Mouse (Mus musculus): Measurements from ENCODE around the gene 6030452D12Rik. TPM values are rescaled to one million over a fixed set of nuclear protein-coding genes. Genes with fewer than 3 reads are reported as not detected.

Gene 6030452D12Rik
- polyA plus RNA-seq (2015; fragmentation: Nextera tagmentation; extraction: Ambion mirVana), result not detected in 2 replicates

DNA sequence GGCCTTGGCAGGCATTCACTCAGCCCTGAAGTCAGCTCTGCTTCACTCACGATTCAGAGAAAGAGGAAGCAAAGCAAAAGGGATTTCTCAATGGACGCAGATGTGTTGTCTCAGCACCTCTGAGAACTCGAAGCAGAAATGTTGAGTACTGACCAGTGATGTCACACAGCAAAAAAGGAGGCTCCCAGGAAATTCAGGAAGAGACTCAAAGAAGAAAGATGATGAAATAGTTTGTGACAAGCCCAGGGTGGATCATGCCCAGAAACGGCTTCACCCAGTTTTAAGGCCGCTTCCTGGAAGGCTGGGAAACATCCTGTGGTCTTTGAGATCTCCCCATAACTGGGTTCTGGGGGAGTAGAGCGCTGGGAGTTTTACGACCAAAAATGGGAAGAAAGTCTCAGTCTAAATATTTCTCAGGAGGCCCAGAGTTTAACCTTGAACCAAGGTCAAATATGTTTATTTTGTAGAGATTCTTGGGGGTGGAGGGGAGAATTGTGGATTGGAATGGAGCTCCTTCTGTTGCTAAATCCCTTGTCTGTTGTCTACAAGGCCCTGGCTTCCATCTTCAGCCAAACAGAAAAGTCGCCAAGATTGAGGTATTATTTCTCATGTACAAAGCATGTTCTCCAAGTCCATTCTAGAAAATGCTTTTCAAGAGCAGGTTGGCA, at the start of gene 6030452D12Rik:
Gene 6030452D12Rik, plus strand, starts transcription at position 505 of the 668 bp plus-strand sequence.
- no peak within 1 kb of the TSS for H3K9ac ChIP-seq
- peaks cover 18% of the 10 kb centered on the region for H3K4me1 ChIP-seq
- H3K36me3 ChIP-seq, result no peaks in the 10 kb centered on the region
- WGBS, result 31% methylated on average over 8 of the region's 8 CpGs
- peak within 1 kb of the TSS; percentile 72 for H3K27ac ChIP-seq
- no peaks in the 10 kb centered on the region for H3K27me3 ChIP-seq (replicated peaks)
- no peak within 1 kb of the TSS for H3K4me3 ChIP-seq (replicated peaks)
- ATAC-seq (ENCODE audit: insufficient read depth, low FRiP score, low read depth), result peak; percentile 31; the same call in 1 of the 2 replicates
- no peak within 1 kb of the TSS for H3K4me2 ChIP-seq
- no peaks in the 10 kb centered on the region for H3K9me3 ChIP-seq

DNA sequence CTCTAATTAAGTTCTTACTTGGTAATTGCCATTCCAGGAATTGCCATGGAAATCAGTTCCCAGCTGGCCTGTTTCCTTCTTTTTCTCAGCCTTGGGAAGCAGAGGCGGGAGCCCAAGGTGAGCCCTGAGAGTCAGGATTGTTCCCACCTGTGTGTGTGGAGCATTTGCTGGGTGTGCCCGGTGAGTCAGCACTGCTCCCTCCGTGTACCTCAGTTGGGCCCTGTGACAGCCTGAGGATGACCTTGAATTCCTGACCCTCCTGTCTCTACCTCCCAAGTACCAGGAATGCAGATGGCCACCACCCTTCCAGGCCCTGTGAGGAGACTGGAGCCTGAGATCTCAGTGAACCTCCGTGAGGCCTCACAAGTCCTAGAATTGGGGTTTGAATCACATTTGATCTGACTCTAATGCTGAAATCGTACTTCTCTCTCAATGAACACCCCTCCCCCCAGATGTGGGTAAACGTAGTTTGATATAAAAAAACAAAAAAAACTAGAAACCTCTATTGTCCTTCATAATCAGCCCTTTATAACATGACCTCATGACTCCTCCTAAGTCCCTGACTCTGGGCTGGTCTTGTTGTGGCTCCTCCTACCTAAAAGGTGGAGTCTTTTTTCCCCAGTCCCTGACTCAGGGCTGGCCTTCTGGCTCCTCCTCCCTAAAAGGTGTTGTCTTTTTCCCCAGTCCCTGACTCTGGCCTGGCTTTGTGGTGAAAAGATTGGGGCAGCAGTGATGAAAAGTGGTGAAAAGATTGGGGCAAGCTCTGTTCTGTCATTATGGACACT, 48.8 kb upstream of the 6030452D12Rik start:
- no peak overlapping the region for H3K9ac ChIP-seq
- no peak overlapping the region for H3K27ac ChIP-seq
- no peaks in the 10 kb centered on the region for H3K4me1 ChIP-seq
- H3K36me3 ChIP-seq, result no peaks in the 10 kb centered on the region
- 69% methylated on average over 6 of the region's 6 CpGs for WGBS
- no peaks in the 10 kb centered on the region for H3K27me3 ChIP-seq (replicated peaks)
- no peaks in the 10 kb centered on the region for H3K9me3 ChIP-seq
- no peak overlapping the region for H3K4me2 ChIP-seq
- H3K4me3 ChIP-seq (replicated peaks), result no peak overlapping the region
- peak; percentile 68; the same call in 1 of the 2 replicates for ATAC-seq (ENCODE audit: insufficient read depth, low FRiP score, low read depth)

DNA sequence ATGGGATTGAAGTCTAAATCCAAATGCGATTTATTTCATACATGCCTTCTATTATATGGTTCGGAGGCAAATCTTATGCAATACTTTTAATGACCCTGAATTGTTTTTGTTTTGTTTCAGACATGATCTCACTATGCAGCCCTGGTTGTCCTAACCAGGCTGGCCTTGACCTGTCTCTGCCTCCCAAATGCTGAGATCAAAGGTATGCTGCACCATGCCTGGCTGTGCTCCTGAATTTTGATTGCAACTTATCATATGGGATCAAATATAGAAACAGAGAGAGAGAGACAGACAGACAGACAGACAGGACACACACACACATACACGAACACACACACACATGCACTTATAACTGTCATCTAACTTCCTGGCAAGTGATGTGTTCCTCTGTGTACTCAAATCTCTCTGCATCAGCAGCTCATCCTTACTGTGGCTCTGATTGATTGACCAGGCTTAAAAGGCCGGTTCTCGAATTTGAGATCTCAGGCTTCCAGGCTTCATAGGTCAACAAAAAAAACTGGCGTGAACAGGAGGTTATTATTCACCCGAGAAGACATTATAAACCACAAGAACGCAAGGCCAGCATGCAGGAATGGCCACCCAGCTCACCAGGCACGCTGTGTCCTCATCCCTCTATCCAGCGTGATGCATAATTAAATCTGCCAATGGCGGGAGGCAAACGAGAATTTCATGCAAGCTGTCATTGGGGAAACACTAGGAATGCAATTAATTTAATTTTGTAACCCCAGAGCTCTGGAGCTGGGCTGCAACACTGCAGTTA, 47.4 kb upstream of the 6030452D12Rik start:
- Histone ChIP-seq H3K27ac (no peak overlapping the region), H3K4me3 (replicated peaks) (no peak overlapping the region), H3K4me1 (no peaks in the 10 kb centered on the region), H3K36me3 (no peaks in the 10 kb centered on the region), H3K4me2 (no peak overlapping the region), H3K9ac (no peak overlapping the region), H3K27me3 (replicated peaks) (no peaks in the 10 kb centered on the region), H3K9me3 (no peaks in the 10 kb centered on the region)
- ATAC-seq (ENCODE audit: insufficient read depth, low FRiP score, low read depth), result no peak
- WGBS, result 45% methylated on average over 12 of the region's 12 CpGs

DNA sequence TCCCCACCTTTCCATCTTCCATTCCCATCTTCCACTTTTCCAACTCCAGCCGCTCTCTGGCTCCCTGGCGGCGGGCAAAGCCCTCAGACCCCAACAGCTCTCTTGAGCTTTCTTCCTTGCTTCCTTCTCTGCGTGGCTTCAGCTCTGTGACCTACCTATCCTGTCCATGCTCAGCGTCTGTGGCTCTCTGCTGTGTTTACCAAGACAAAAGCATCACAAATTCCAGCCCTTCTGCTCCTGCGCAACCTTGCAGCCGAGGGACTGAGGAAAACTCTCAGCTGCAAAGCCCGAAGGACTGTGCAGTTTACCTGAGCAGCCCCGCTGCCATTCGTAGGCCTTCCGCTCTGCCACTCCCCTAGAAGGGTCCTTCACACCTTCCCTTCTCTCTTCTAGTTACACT, 46.3 kb upstream of the 6030452D12Rik start:
- H3K4me3 ChIP-seq (replicated peaks), result no peak overlapping the region
- H3K9me3 ChIP-seq, result no peaks in the 10 kb centered on the region
- no peaks in the 10 kb centered on the region for H3K4me1 ChIP-seq
- WGBS, result 65% methylated on average over 11 of the region's 11 CpGs
- H3K4me2 ChIP-seq, result no peak overlapping the region
- no peak for ATAC-seq (ENCODE audit: insufficient read depth, low FRiP score, low read depth)
- H3K27ac ChIP-seq, result no peak overlapping the region
- no peaks in the 10 kb centered on the region for H3K27me3 ChIP-seq (replicated peaks)
- no peak overlapping the region for H3K9ac ChIP-seq
- H3K36me3 ChIP-seq, result no peaks in the 10 kb centered on the region

DNA sequence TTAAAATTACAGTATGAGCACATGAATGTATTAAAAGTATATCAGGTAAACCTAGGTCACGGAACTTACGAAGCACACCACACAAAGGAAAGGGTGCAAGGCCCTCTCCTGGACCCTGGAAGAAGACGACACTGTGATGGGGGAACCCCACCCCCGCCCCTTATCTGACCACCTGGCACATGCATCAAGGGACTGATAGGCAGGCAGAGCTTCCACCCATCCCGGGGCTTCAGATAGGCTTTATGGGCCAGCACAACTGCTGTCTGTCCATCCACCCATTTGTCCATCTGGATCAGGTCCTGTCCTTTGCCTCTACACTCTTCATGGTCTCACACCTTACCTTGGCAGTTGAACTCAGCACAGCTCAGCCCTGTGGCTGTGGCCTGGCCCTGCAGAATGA, 38.2 kb upstream of the 6030452D12Rik start:
- no peak for ATAC-seq (ENCODE audit: insufficient read depth, low FRiP score, low read depth)
- H3K9ac ChIP-seq, result no peak overlapping the region
- H3K27ac ChIP-seq, result no peak overlapping the region
- no peak overlapping the region for H3K4me2 ChIP-seq
- 66% methylated on average over 5 of the region's 5 CpGs for WGBS
- H3K9me3 ChIP-seq, result no peaks in the 10 kb centered on the region
- H3K27me3 ChIP-seq (replicated peaks), result no peaks in the 10 kb centered on the region
- no peaks in the 10 kb centered on the region for H3K4me1 ChIP-seq
- H3K36me3 ChIP-seq, result no peaks in the 10 kb centered on the region
- no peak overlapping the region for H3K4me3 ChIP-seq (replicated peaks)

DNA sequence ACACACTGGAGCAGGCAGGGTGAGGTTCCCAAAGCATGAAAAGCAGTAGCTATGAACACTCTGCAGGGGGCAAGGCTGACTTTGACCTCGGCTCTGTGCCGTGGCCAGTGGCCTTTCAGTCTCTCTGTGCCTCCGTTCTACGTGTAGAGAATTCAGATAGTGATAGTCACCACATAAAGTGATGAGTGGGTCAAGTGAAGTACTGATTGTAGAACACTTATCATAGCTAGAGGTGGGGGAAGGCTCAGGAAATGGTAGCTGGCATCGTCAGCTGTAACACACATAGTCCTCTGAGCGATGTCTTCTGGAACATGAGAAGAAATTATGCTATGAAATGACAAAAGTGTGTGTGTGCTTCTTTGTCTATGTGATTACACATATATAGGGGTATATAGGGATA, 36.5 kb upstream of the 6030452D12Rik start:
- H3K4me1 ChIP-seq, result no peaks in the 10 kb centered on the region
- no peak overlapping the region for H3K4me3 ChIP-seq (replicated peaks)
- no peaks in the 10 kb centered on the region for H3K9me3 ChIP-seq
- no peaks in the 10 kb centered on the region for H3K27me3 ChIP-seq (replicated peaks)
- WGBS, result 86% methylated on average over 6 of the region's 6 CpGs
- no peak overlapping the region for H3K4me2 ChIP-seq
- ATAC-seq (ENCODE audit: insufficient read depth, low FRiP score, low read depth), result no peak
- no peak overlapping the region for H3K27ac ChIP-seq
- no peaks in the 10 kb centered on the region for H3K36me3 ChIP-seq
- no peak overlapping the region for H3K9ac ChIP-seq

DNA sequence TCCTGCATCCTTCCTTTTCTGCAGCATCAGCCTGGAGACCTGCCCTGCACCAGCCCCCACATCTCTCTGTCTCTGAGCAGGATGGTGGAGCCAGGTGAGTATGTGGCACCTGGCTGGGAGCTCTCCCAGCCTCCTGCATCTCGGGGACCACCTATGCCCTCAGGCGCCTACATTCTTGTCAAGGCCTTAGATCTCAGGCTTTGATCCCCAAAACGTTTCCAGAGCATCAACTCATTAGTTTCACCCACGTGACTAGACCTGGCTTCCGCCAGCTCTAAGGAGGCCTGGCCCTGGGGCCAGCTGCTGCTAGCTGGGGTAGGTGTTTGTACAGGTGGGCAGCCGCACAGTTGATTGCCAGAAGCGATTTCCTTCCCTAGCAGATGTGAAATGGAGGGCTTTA, 30.8 kb upstream of the 6030452D12Rik start:
- Histone ChIP-seq H3K27me3 (replicated peaks) (no peaks in the 10 kb centered on the region), H3K27ac (no peak overlapping the region), H3K9ac (no peak overlapping the region), H3K4me1 (no peaks in the 10 kb centered on the region), H3K9me3 (no peaks in the 10 kb centered on the region), H3K4me3 (replicated peaks) (no peak overlapping the region), H3K36me3 (no peaks in the 10 kb centered on the region), H3K4me2 (no peak overlapping the region)
- 40% methylated on average over 7 of the region's 7 CpGs for WGBS
- no peak; the same call in 1 of the 2 replicates for ATAC-seq (ENCODE audit: insufficient read depth, low FRiP score, low read depth)

DNA sequence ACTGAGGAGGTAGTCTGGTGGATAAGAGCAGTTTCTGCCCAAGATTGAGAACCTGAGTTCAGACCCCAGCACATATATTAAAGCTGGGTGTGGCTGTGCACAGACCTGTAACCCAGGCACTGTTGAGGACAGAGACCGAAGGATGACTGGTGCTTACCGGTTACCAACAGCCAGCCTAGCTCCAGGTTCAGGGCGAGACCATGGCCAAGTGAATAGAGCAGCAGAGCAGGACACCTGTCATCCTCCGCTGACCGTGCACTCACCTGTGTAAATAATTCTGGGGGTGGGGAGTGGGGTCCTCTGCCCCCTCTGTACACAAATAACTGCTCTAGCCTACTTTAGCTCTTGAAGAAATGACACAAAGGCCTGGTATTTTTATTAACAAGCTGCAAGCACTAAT, 26.3 kb upstream of the 6030452D12Rik start:
- no peak overlapping the region for H3K9ac ChIP-seq
- H3K36me3 ChIP-seq, result no peaks in the 10 kb centered on the region
- no peak overlapping the region for H3K27ac ChIP-seq
- H3K27me3 ChIP-seq (replicated peaks), result no peaks in the 10 kb centered on the region
- ATAC-seq (ENCODE audit: insufficient read depth, low FRiP score, low read depth), result no peak
- 74% methylated on average over 5 of the region's 5 CpGs for WGBS
- no peaks in the 10 kb centered on the region for H3K4me1 ChIP-seq
- no peaks in the 10 kb centered on the region for H3K9me3 ChIP-seq
- no peak overlapping the region for H3K4me3 ChIP-seq (replicated peaks)
- no peak overlapping the region for H3K4me2 ChIP-seq

DNA sequence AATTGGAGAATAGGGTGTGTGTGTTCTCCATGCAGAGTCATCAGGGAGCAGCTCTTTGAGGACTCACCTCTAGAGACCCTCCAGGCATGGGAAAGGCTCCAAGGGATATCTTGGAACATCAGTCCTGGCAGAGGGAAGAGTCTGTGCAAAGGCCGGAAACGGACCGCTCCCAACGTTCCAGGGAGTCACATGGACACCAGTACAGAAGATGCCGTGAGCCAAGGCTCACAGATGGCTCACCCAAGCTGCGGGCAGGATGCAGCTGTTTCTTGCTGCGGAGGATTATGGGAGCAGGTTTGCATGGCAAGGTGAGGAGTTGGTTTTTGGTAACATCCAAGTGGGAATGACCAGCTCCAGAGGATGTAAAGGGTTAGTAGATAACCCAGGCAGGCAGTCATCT, 3.9 kb downstream of the 6030452D12Rik start:
- Histone ChIP-seq H3K4me3 (replicated peaks) (no peak overlapping the region), H3K9me3 (no peaks in the 10 kb centered on the region), H3K4me2 (no peak overlapping the region), H3K27me3 (replicated peaks) (no peaks in the 10 kb centered on the region), H3K9ac (no peak overlapping the region), H3K27ac (no peak overlapping the region), H3K4me1 (peaks cover 39% of the 10 kb centered on the region), H3K36me3 (no peaks in the 10 kb centered on the region)
- ATAC-seq (ENCODE audit: insufficient read depth, low FRiP score, low read depth), result no peak
- 90% methylated on average over 7 of the region's 7 CpGs for WGBS

DNA sequence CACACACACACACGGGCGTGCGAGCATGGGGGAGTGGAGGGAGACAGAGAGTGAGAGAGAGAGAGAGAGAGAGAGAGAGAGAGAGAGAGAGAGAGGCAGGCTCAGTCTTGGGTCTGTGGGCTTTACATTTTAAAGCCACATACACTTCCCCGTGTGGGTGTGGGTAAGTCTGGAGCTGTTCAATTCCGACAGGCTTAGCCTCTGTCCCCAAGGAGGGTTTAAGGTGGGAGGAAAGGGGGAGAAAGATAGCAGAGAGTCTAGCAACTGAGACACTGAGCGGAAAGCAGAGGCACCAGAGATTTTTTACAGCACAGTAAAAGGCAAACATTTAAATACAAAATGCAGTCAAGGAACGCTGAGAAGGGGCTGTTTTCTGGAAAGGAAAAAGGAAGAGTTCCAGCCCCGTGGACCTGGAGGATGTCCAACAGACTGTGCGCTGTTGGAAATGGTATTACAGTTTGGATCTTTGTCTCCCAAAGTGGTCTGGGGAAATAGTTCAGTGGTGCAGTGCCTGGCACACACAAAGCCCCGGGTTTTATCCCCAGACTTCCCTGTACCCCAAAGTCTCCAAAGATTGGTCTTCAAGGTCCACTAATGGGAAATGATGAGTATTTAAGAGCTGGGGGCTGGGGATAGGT, 5.1 kb downstream of the 6030452D12Rik start:
- Histone ChIP-seq H3K4me2 (0 out of 2 replicates have a peak overlapping the region, but pooled peaks have one; percentile 10), H3K9ac (no peak overlapping the region), H3K9me3 (no peaks in the 10 kb centered on the region), H3K27ac (peak overlapping the region; percentile 75), H3K4me3 (replicated peaks) (no peak overlapping the region), H3K36me3 (no peaks in the 10 kb centered on the region), H3K27me3 (replicated peaks) (no peaks in the 10 kb centered on the region), H3K4me1 (peaks cover 32% of the 10 kb centered on the region)
- WGBS, result 34% methylated on average over 10 of the region's 10 CpGs
- ATAC-seq (ENCODE audit: insufficient read depth, low FRiP score, low read depth), result no peak

DNA sequence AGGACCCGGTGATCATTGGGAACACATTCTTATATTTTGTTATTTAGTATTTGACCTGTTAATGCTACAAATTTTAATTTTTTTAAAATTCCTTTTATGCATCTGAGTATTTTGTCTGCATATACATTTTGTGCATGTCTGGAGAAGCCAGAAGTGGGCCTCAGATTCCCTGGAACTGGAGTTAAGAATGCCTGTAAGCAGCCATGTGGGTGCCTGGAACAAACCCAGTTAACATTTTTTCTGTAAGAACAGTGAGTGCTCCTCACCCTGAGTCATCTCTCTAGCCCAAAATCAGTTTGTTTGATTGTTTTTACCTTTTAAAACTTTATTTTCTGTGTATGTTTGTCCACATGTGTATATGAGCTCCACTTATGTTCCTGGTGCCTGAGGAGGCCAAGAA, 5.8 kb downstream of the 6030452D12Rik start:
- no peak overlapping the region for H3K27ac ChIP-seq
- 78% methylated on average over 1 of the region's 1 CpGs for WGBS

More for the DNA sequence above, 5.8 kb downstream of the 6030452D12Rik start:
- no peak for ATAC-seq (ENCODE audit: insufficient read depth, low FRiP score, low read depth)
- Histone ChIP-seq H3K36me3 (no peaks in the 10 kb centered on the region), H3K27me3 (replicated peaks) (no peaks in the 10 kb centered on the region), H3K9ac (no peak overlapping the region), H3K4me3 (replicated peaks) (no peak overlapping the region), H3K4me1 (peaks cover 32% of the 10 kb centered on the region), H3K9me3 (no peaks in the 10 kb centered on the region), H3K4me2 (no peak overlapping the region)

Measured in stomach, embryonic 15.5 days (tissue).